Mouse (Mus musculus) layer of hippocampus, adult 2 months (tissue): ENCODE data around the gene Nt5dc3. TPM values are rescaled to one million over a fixed set of nuclear protein-coding genes. Genes with fewer than 3 reads are reported as not detected.

Experiments
- DNase-seq, 2 experiments: peaks; one replicate each; pipeline ENCODE4 v3.0.0; 2022; ENCODE audit warnings: low spot score in 2 of 2
- H3K27ac ChIP-seq: fragments of 200-600 bp; 2 replicates; pipeline ENCODE4 v1.8.1; 2022
- H3K4me3 ChIP-seq: fragments of 200-600 bp; 2 replicates; pipeline ENCODE4 v1.8.1; 2022; ENCODE audit warnings: mild to moderate bottlenecking
- CTCF ChIP-seq: fragments of 200-600 bp; conservative IDR thresholded peaks from 2 replicates; pipeline ENCODE4 v1.8.1; 2022; ENCODE audit warnings: antibody characterized with exemption, mild to moderate bottlenecking, moderate library complexity
- total RNA-seq, 2 experiments: library from RNA; stranded (reverse); gene quantifications; 2 replicates each; pipeline ENCODE4 v1.2.3; 2021

Gene Nt5dc3
- total RNA-seq, 2 experiments from 2014 or later = 126 to 148 TPM

DNA sequence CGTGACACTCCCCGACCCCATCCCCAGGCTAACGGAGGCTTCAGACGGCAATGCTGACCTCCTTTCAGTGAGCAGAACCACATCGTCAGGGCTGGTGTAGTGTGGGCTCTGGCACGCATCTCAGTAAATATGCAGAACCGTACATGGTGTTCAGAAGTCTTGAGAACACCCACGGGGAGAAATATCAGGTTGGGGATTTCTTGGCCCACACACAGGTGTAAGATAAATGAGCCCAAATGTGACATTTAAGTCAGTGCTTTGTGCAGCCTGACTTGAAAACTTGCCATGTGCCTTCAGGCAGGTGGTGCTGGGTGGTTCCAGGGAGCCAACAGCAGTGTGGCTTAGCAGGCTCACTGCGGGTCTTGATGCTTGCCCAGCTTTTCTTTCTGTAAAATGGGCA lies 31.2 kb downstream of the Nt5dc3 start:
- no peak overlapping the region for H3K4me3 ChIP-seq
- H3K27ac ChIP-seq = peak overlapping the region; percentile 71; the same call in 1 of the 2 replicates
- peak in 1 of 2 experiments; percentile 26 for DNase-seq
- no peak for TF ChIP-seq CTCF

DNA sequence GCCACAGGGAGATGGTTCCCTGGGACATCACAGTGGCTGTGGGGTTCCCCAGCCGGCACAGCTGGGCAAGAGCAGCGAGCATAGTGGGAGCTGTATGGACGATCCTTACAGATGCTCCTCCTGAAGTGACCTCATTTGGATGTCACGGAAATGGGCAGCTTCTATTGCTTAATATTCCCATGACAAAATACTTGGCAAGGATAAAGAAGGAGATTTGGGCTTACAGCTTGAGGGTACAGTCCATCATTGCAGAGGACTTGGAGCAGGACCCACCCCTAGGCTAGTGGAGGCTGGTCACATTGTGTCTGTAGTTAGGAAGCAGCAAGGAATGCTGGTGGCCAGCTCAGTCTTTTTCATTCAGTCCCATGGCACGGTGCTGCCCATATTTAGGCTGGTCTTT lies 31.8 kb downstream of the Nt5dc3 start:
- TF ChIP-seq CTCF = no peak
- peak overlapping the region; percentile 71 for H3K27ac ChIP-seq
- no peak overlapping the region for H3K4me3 ChIP-seq
- no peak for DNase-seq

DNA sequence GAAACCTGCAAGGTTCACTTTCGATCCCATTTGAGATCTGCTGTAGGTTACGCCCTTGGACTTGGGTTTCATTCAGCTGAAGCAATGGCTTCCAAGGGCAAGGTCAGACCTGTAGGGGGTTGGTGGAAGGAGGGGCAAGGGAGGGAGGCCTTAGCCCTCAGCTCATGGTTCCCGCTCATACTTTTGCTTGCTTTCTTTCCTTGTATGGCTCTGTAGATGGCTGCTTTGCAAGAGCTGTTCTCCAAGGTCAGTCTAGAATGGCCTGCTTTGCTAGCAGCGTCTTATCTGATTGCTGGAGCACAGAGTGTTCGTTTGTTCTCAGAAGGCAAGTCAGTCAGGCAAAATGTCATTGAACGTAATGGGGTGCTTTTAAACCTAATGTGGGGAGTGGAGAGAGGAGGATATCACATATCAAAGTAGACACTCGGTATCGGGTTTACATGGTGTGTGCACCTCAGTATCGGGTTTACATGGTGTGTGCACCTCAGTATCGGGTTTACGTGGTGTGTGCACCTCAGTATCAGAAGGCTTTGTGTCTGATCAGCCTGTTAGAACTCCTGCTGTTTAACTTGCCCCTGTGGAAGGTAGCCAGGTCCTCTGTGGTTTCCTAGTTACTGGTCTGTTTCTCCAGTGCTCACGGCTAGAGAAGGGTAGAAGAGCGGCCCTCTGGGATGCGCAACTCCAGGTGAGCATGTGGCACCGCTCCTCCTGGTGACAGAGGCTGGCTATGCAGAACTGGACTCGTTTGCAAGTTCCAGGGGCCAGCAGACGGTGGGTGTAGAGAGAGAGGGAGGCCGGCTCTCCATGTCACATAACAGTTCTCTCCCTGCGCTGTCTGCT lies 35.7 kb downstream of the Nt5dc3 start:
- Histone ChIP-seq H3K4me3 (no peak overlapping the region), H3K27ac (peak overlapping the region; percentile 0; the same call in 1 of the 2 replicates)
- DNase-seq = no peak
- no peak for TF ChIP-seq CTCF

DNA sequence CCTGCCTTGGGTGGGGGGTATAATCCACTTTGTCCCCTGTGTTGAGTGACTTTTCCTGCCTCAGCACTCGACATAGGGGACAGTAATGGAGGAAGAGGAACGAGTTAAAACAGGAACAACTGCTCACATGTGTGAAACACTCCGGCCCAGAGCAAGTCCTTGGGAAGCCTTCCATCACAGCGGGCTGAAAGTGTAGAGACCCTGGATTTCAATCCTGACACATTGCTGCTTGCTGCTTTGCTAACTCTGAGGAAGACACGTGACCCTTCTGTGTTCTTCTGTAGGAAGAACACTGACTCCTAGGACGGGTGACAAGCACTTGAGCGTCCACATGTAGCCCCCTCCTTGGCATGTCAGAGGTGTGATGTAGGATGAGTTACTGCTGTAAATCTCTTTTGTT lies 36.3 kb downstream of the Nt5dc3 start:
- TF ChIP-seq CTCF = no peak
- H3K4me3 ChIP-seq = no peak overlapping the region
- no peak overlapping the region for H3K27ac ChIP-seq
- DNase-seq = no peak

DNA sequence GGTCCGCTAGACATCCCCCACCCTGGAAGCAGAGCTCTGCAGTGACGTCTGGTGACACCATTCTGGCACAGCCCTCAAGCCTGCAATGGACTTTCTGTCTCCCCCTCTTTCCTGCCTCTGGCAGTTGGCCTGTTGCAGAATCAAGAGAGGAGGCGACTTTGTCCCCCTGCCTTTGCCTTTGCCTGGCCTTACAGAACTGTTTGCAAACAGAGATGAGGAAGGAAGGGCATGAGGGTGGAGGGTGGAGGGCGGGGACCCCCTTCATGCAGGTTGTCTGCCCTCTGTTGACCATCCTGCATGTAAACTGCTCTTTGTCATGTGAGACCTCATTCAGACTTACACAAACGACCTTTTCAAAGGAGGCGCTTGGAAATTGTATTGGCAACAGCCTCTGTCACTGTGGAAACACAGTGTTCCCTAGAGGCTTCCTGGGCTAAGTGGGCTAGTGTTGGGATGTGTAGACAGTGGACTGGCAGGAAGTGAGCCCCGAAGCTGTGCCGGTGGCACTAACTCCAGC lies 40.9 kb downstream of the Nt5dc3 start:
- DNase-seq = peak in 1 of 2 experiments; percentile 36
- TF ChIP-seq CTCF = peak; percentile 41
- Histone ChIP-seq H3K4me3 (peak overlapping the region; percentile 11; the same call in 1 of the 2 replicates), H3K27ac (peak overlapping the region; percentile 56)

DNA sequence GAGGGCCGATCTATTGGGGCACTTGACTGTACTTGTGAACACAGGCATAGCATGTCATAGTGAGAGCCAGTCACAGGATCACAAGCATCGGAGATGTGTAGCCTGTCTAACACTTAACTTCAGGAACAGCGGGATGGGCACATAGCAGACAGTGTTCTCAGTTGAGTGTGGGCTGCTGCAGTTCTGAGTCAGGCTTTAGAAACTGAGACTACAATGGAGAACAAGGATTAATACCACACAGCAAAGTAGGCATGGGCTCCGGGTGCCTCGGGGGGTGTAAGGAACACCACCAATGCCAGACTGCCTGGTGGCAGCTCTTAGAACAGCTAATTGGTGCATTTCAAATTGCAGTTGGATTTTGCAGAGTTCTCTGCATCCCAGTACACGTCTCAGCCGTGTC lies 42.2 kb downstream of the Nt5dc3 start:
- Histone ChIP-seq H3K4me3 (no peak overlapping the region), H3K27ac (peak overlapping the region; percentile 56; the same call in 1 of the 2 replicates)
- DNase-seq = peak in 1 of 2 experiments; percentile 29
- 0 out of 2 replicates have a peak, but pooled peaks have one; percentile 17 for TF ChIP-seq CTCF

DNA sequence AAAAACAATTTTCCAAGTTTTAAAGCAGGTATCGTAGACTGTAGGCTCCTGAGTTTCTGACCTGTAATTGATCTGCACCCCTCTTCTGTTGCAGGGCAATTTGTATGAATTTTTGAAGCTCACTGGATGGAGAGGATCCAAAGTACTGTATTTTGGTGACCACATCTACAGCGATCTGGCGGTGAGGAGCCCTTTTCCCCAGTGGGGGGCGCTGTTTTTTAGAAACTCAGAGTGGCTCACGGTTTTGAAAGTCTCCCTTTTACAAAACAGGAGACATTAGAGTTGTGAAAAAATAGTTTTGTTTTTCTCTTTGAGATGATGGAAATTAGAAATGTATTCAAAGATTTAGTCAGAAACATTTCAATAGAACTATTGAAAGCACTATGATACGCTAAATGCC lies 45.3 kb downstream of the Nt5dc3 start:
- H3K4me3 ChIP-seq = no peak overlapping the region
- DNase-seq = no peak
- peak; percentile 68 for TF ChIP-seq CTCF
- no peak overlapping the region for H3K27ac ChIP-seq

DNA sequence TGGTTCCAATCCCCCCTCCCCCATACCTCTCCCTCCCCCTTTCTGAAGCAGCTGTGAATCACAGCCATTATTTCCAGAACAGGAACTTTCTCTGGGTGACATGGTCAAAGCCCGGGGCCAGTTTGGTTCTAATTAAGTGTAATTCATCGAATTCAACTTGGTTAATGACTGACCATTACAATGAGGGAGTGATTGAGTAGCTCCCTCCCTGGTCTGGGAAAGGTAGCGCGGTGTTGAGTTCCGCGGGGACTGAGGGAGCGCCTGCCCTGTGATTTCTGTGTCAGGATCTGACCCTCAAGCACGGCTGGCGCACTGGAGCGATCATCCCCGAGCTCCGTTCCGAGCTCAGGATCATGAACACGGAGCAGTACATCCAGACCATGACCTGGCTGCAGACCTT lies 46.1 kb downstream of the Nt5dc3 start:
- DNase-seq = no peak
- H3K27ac ChIP-seq = no peak overlapping the region
- TF ChIP-seq CTCF = no peak
- H3K4me3 ChIP-seq = no peak overlapping the region

DNA sequence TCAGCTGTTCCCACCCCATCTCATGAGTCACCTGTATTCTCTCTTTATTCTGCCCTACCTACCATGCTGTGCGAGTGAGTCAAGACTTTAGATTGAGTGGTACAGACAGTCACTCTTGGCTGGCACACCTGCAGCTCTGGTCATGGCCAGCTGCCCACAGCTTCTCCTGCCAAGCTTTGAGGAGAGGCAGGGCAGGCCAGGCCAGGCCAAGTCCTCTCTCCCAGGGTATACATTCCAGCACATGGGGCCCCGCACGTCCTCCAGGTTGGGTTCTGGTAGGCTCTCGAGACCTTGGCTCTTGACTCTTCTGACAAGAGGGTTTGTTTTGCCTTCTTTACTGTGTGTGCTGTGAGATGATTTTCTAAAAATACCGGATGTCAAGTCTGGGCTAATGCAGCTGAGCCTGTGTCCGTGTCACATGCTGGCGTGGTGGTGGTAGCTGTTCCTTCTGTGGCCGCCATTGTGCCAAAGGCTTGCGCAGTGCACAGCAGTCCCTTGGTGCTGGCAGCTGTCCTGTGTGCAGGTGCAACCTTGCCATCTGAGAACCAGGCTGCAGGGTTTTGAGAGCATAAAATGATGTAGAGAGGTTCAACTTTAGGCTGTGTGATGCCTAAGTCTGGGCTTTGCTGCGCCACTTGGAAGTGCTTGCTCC lies 47.2 kb downstream of the Nt5dc3 start:
- Histone ChIP-seq H3K27ac (no peak overlapping the region; the same call in 1 of the 2 replicates), H3K4me3 (no peak overlapping the region)
- TF ChIP-seq CTCF = no peak
- no peak for DNase-seq

DNA sequence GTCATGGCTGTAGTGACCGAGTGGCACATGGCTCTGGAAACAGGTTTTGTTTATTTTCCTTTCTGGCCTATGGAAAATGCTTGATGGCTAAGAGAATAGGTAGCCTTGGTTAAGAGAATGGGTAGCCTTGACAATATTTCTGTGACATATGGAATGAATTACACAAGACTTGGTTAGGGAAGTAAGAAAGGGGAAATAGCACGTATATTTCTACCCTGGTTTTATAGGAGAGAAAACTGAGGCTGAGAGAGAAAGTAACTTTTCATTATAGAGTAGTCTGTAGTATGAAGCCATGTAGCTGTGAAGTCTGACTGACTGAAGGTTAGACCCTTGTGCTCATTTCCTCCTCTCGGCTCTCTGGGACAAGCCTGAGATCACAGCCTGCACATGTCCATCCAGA lies 48.1 kb downstream of the Nt5dc3 start:
- Histone ChIP-seq H3K27ac (no peak overlapping the region), H3K4me3 (no peak overlapping the region)
- no peak for TF ChIP-seq CTCF
- no peak for DNase-seq

DNA sequence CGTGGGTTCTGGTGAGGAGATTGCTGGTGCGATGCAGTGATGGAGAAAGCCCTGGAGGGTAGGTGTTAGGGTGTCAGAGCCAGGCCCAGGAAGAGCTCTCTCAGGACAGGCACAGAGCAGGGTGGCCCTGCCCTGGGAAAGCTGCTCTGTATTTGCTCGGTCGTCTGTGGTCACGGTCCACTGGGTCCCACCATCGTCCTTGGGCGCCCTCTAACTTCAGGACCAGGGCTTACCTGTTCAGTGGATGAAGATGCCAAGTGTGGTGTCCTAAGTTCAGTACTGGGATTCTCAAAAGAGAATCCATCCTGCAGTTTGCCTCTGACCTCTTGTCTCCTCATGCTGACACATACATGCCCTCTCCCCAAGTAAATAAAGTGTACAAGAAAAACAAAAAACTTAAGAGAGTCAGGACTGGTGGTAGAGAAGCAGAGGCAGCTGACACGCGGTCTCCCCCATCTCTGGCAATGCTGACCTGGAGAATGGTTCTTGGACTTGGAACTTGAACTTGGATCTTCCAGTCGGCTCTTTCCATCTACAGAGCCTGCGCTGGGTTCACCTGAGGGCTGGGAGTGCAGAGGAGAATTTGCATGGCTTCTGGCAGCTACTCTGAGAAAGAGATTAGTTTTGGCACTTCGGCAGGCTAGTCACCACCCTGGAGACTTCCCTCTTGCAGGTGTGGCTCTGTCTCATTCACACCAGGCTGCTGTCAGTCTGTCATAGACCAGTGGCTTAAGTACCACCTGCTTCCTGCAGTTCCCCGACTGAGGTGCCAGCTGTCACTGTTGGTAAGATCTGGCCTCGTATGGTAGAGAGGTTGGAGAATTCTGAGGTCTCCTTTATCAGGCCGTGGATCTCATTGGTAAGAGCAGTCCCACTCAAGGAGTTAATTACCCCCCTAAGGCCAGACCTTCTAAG lies 49.7 kb downstream of the Nt5dc3 start:
- Histone ChIP-seq H3K4me3 (no peak overlapping the region), H3K27ac (no peak overlapping the region)
- DNase-seq = no peak
- no peak for TF ChIP-seq CTCF

DNA sequence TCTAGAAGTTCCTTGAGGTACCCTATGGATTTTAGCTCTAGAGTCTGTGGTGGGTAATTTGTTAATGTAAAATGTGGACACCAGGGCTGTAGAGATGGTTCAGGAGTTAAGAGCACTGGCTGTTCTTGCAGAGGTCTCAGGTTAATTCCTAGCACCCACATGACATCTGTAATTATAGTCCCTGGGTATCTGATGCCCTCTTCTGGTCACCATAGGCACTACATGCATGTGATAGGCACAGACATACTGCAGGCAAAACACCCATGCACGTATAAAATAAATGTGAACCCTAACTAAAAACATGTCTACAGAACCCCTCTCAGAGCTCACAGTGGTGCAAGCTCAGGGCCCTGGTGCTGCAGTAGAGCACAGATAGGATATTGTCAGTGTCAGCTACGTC lies 50.7 kb downstream of the Nt5dc3 start:
- no peak overlapping the region for H3K27ac ChIP-seq
- peak; percentile 67 for TF ChIP-seq CTCF
- no peak for DNase-seq
- H3K4me3 ChIP-seq = no peak overlapping the region
